Comparison of ENCODE assay signal across 21 mouse cellular contexts in genomic region chr17:27140262-27140661, GRCm38 (mm10). TPM values are rescaled to one million over a fixed set of nuclear protein-coding genes. Genes with fewer than 3 reads are reported as not detected.
DNase-seq lines count a peak whose midpoint lies in the region; ATAC-seq lines count a peak whose summit lies in the region.
"Had no signal": no experiment of that assay in that cellular context is flagged by ENCODE, and none has a peak within 500 bp of the region (broad histone marks: within the 10 kb centered on the region; RNA-seq: fewer than 3 reads in every experiment).

No protein-coding gene starts in this region.

- intact Hi-C loops in gastrocnemius, postnatal 14 days (cut with DNase I; ENCODE audit: low total_unique reads) = no loop called here
- intact Hi-C loops in left cerebral cortex, postnatal 10 days (cut with DNase I) = no loop called here

- H3K36me3 ChIP-seq in embryonic facial prominence, embryonic 10.5 days (replicated peaks) = no peaks in the 10 kb centered on the region
- no peaks in the 10 kb centered on the region for H3K36me3 ChIP-seq in hindbrain, embryonic 16.5 days (ENCODE audit: control insufficient read depth, insufficient read depth, low read length)
- H3K36me3 ChIP-seq: embryonic facial prominence, embryonic 12.5 days; liver, embryonic 15.5 days had no signal

- DNase-seq in gastrocnemius, postnatal 14 days = peak; percentile 48
- no peak for DNase-seq in gastrocnemius, postnatal 25 days
- peak; percentile 59 for DNase-seq in 3T3-L1 (ENCODE audit: low read depth, low spot score)
- DNase-seq in embryonic facial prominence, embryonic 10.5 days (ENCODE audit: low spot score) = no peak
- DNase-seq in right cerebral cortex, postnatal 4 days = no peak
- no peak for DNase-seq in left cerebral cortex, adult 8-10 months (ENCODE audit: low spot score in 2 of 2)
- no peak for DNase-seq in left cerebral cortex, postnatal 10 days (ENCODE audit: extremely low spot score in 1 of 2, low spot score in 2 of 2)
- DNase-seq: adrenal gland, adult 8-10 months; B cell, adult 2 months; cerebellum, adult 9-11 months; kidney, adult 11 months; lung, postnatal 14 days; retina, postnatal 1 day; thymus, postnatal 36 days had no signal

- ATAC-seq in hindbrain, embryonic 16.5 days = no peak
- ATAC-seq: Patski had no signal

- H3K4me2 ChIP-seq in hindbrain, embryonic 16.5 days (ENCODE audit: low read length) = no peak overlapping the region
- H3K4me2 ChIP-seq: embryonic facial prominence, embryonic 12.5 days; liver, embryonic 15.5 days had no signal

- H3K27me3 ChIP-seq in embryonic facial prominence, embryonic 10.5 days (replicated peaks; ENCODE audit: low read depth, poor library complexity, severe bottlenecking) = peaks cover 30% of the 10 kb centered on the region; the same call in 1 of the 2 replicates
- H3K27me3 ChIP-seq in hindbrain, embryonic 16.5 days (replicated peaks; ENCODE audit: control insufficient read depth, insufficient read depth, low read length) = no peaks in the 10 kb centered on the region
- H3K27me3 ChIP-seq: embryonic facial prominence, embryonic 12.5 days; Patski had no signal

- no peaks in the 10 kb centered on the region for H3K9me3 ChIP-seq in embryonic facial prominence, embryonic 10.5 days
- H3K9me3 ChIP-seq in hindbrain, embryonic 16.5 days (ENCODE audit: control insufficient read depth, low read length) = no peaks in the 10 kb centered on the region
- H3K9me3 ChIP-seq: embryonic facial prominence, embryonic 12.5 days; liver, embryonic 15.5 days had no signal

- H3K27ac ChIP-seq in embryonic facial prominence, embryonic 10.5 days (replicated peaks) = 0 out of 2 replicates have a peak overlapping the region, but pooled peaks have one; percentile 6
- peak overlapping the region; percentile 40; the same call in 1 of the 2 replicates for H3K27ac ChIP-seq in hindbrain, embryonic 16.5 days (ENCODE audit: low read depth, low read length)
- H3K27ac ChIP-seq: embryonic facial prominence, embryonic 12.5 days; liver, embryonic 15.5 days had no signal

- H3K4me1 ChIP-seq in embryonic facial prominence, embryonic 10.5 days = peaks cover 35% of the 10 kb centered on the region
- peaks cover 17% of the 10 kb centered on the region for H3K4me1 ChIP-seq in hindbrain, embryonic 16.5 days (ENCODE audit: control insufficient read depth, insufficient read depth, low read depth, low read length)

- WGBS in embryonic facial prominence, embryonic 10.5 days = 65% methylated on average over 9 of the region's 9 CpGs
- 31% methylated on average over 9 of the region's 9 CpGs for WGBS in hindbrain, embryonic 16.5 days

- H3K4me3 ChIP-seq in embryonic facial prominence, embryonic 10.5 days = no peak overlapping the region
- H3K4me3 ChIP-seq in hindbrain, embryonic 16.5 days (ENCODE audit: low read length) = no peak overlapping the region
- H3K4me3 ChIP-seq: embryonic facial prominence, embryonic 12.5 days; liver, embryonic 15.5 days had no signal

- H3K9ac ChIP-seq in hindbrain, embryonic 16.5 days (ENCODE audit: low read depth, low read length) = 0 out of 2 replicates have a peak overlapping the region, but pooled peaks have one; percentile 23
- H3K9ac ChIP-seq: embryonic facial prominence, embryonic 12.5 days; liver, embryonic 15.5 days had no signal

RNA-seq across cellular contexts. Expression of gene Uqcc2, which starts 6.5 kb away (rescaled TPM):
- 100 to 1,000 TPM; 342 TPM for total RNA-seq in gastrocnemius, postnatal 14 days (2021)
- total RNA-seq in gastrocnemius, postnatal 25 days (2021) = 100 to 1,000 TPM; 356 to 366 TPM
- polyA plus RNA-seq in embryonic facial prominence, embryonic 10.5 days (2016; fragmentation: Nextera tagmentation; extraction: Ambion mirVana) = 407 and 410 TPM in 2 replicates
- polyA plus RNA-seq in hindbrain, embryonic 16.5 days (2015; fragmentation: Nextera tagmentation; extraction: Ambion mirVana) = 343 and 396 TPM in 2 replicates
- 100 to 1,000 TPM; 226 to 249 (median 237) TPM for total RNA-seq in left cerebral cortex, adult 8-10 months (2022)
- 100 to 1,000 TPM; 177 to 182 TPM for total RNA-seq in left cerebral cortex, postnatal 10 days (2021)

RNA-seq across cellular contexts. Expression of gene Ip6k3, which starts 27.3 kb away (rescaled TPM):
- 100 to 1,000 TPM in 1 of 2 experiments, 10 to 100 TPM in 1; 91.4 to 128 TPM for total RNA-seq in gastrocnemius, postnatal 14 days (2021)
- total RNA-seq in gastrocnemius, postnatal 25 days (2021) = 10 to 100 TPM; 73.4 to 94.9 TPM
- not detected in 2 replicates for polyA plus RNA-seq in embryonic facial prominence, embryonic 10.5 days (2016; fragmentation: Nextera tagmentation; extraction: Ambion mirVana)
- 0.27 and 0.31 TPM in 2 replicates for polyA plus RNA-seq in hindbrain, embryonic 16.5 days (2015; fragmentation: Nextera tagmentation; extraction: Ambion mirVana)
- 1 to 10 TPM in 3 of 4 experiments, under 1 TPM in 1; 0.74 to 2.6 (median 1.6) TPM for total RNA-seq in left cerebral cortex, adult 8-10 months (2022)
- total RNA-seq in left cerebral cortex, postnatal 10 days (2021) = under 1 TPM; 0.20 to 0.43 TPM
- total RNA-seq: layer of hippocampus, postnatal 10 days; megakaryocyte-erythroid progenitor cell, adult 5-6 weeks had no signal
- polyA plus RNA-seq: small intestine, adult 2 months had no signal

Comparison
In these comparisons a context has a peak if more than half of its experiments do, and no peak if none do; other contexts are left out.
1. DNase-seq: peak in gastrocnemius, postnatal 14 days (single experiment) and 3T3-L1 (single experiment); none in gastrocnemius, postnatal 25 days (single experiment), embryonic facial prominence, embryonic 10.5 days (single experiment), right cerebral cortex, postnatal 4 days (single experiment), left cerebral cortex, adult 8-10 months (0 of 2) and left cerebral cortex, postnatal 10 days (0 of 2).
2. RNA of gene Ip6k3, which starts 27.3 kb away (total RNA-seq): 91.4 to 128 TPM in gastrocnemius, postnatal 14 days and 73.4 to 94.9 TPM in gastrocnemius, postnatal 25 days; 0.74 to 2.6 TPM in left cerebral cortex, adult 8-10 months and 0.20 to 0.43 TPM in left cerebral cortex, postnatal 10 days; every median in the first group is over 10 times any median in the second.